Mouse (Mus musculus) cerebellum, adult 11-12 months (tissue): ENCODE data around the gene Wars.

Source experiments
- DNase-seq: peaks from one replicate; pipeline ENCODE4 v3.0.0; 2022

The Wars gene

DNA sequence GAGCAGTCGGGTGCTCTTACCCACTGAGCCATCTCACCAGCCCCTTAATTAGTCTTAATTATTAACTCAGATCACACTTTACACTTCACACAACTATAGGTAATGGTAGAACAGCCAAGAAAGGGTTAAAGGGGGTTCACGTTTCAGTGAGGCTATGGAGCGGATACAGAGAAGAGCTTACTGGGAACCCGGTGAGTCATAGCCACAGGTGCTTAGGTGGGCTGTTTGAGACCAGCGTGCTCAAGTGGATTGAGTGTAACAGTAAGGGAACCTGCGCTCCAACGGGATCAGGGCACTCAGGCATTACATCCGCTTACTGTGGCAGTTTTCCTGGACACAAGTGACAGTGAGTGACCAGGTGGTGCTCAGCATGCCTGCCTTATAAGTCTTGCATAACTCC lies 70.9 kb downstream of the Wars start:
- DNase-seq = no peak

DNA sequence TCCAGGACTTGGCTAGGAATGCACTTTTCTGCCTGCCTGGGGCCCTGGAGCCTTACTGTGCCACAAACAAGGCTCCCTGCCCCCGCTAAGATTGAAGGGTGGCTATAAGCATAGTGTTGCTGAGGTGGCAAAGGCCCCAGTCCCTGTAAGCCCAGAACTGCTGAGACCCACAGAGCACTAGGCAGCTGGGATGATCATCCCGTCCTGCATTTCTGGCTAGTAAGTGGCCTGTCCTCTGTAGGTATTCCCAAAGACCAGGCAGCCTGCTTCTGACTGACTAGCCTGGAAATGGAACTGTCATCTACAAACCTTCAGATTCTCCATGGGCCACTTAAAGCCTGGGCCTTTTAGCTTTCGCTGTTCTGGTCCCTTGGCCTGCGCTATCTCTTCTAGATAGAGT lies 73.5 kb downstream of the Wars start:
- no peak for DNase-seq

DNA sequence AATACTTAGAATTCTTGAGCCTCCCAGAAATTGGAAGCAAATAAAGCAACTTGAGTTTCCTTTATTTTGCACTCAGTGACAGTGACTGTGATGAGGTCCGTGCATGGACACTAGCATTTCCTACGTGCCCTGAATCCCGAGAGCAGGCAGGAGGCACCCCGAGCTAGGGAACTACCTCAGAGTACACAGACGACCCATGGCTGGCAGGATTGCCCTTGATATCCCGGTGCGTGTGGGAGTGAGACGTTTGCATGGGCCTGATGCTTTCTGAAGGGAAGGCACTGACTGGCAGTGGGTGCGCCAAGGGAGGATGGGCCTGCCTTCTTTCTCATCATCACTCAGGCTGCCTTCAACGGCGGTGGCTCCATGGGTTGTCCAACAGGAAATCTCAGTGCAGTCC lies 77.4 kb downstream of the Wars start:
- DNase-seq = no peak

DNA sequence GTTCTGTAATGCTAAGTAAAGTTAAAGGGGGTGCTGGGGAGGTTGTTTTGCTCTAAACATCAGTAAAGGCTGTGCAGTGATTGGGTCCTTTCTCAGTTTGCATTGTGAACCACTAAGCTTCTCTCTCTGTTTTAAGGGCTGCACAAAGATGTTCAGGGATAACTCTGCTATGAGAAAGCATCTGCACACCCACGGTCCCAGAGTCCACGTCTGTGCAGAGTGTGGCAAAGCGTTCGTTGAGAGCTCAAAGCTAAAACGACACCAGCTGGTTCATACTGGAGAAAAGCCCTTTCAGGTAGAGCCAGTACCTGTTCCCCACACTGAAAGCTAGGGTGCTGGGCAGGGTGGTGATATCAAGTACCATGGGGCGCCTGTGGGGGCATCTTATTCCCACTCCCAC lies 79.5 kb downstream of the Wars start:
- DNase-seq = no peak

DNA sequence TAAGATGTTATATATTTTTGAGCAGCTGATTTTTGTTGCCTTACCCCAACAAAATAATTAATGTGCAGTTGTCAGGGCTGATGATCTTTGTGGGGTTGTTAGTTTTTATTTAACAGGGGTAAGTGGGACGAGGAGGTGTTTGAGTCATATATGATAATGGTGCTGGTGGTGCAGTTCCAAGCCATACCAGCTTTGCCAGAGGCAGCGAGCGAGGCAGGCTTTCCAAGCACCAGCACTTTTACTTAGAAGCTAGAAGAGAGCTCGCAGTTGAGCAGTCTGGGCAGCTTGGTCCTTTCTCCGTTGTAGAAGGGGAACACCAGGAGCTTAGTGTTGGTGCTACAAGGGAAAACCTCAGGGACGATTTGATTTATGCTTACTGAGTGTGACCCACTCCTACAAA lies 81.5 kb downstream of the Wars start:
- no peak for DNase-seq

DNA sequence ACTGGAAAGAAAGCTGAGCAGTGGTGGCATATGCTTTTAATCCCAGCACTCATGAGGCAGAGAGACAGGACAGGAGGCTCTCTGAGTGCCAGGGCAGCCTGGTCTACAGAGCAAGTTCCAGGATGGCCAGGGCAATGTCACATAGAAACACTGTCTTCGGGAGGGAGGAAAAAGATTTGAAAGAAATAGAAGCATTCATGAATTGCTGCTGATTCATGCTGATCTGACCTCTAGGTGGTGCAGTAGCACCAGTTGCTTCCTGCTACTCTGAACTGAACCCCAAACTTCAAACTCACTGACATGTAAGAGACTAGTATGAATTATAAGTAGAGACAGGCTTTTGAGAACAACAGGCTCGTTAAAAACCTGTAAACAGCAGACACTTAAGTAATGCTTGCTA lies 82.8 kb downstream of the Wars start:
- DNase-seq = no peak

DNA sequence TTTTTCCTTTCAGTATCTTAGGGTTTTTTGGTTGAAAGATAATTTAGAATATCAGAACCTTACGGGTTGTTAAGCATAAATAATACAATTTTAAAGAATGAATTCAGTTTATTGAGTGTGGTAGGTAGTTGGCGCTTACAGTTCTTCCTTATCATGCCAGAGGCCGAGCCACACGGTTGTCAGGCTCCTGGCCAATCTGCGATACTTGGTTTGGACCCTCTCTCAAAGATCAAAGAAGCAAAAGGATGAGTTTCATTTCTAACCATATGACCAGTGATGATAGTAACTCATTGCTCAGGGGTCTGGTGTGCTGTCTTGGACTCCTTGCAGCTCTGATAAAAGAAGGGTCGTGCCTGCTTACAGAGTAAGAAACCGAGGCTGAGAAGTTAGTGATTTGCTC lies 83.7 kb downstream of the Wars start:
- DNase-seq = no peak
